Mouse (Mus musculus) heart, postnatal 0 days (tissue): ENCODE results near the gene Bmpr1b.

Source experiments
- CTCF ChIP-seq: IDR thresholded peaks from 2 replicates; pipeline ENCODE4 v1.5.1; 2016; ENCODE audit warnings: antibody characterized with exemption, control low read depth, low read depth
- EP300 ChIP-seq: IDR thresholded peaks from 2 replicates; pipeline ENCODE4 v1.6.1; 2016; ENCODE audit warnings: antibody characterized with exemption, low read depth

DNA sequence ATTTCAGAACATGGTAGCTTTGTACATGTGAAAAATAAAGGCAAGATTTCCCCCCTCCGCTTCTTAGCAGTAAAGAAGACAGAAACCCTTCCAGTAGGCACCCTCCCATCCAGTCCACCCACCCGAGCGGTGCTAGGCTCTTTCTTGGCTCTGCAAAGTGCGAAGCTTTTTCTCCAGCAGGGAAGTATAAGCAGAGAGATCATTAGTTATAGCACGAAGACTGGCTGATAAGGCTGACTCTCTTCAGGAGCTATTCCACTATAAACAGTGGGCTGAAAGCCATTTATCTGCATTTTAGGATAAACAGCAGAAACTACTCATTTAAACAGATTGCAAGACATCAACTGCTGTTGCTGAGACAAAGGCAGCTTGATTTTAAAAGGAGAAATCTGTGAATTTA is 274.1 kb downstream of the Bmpr1b start:
- TF ChIP-seq CTCF (no peak), EP300 (no peak)
